Mouse (Mus musculus) lung, embryonic 14.5 days (tissue): ENCODE results near the gene Olfr967. TPM values are rescaled to one million over a fixed set of nuclear protein-coding genes. Genes with fewer than 3 reads are reported as not detected.

Source experiments
- ATAC-seq: fragments of 200-750 bp; cut with Nextera tagmentation; 2 replicates; pipeline ENCODE4 v1.8.0; 2017; ENCODE audit warnings: mild to moderate bottlenecking, moderate TSS enrichment, moderate library complexity; ENCODE audit not compliant: insufficient read depth
- DNase-seq: peaks from one replicate; pipeline ENCODE4 v3.0.0-alpha.2; 2015
- H3K27ac ChIP-seq: fragments of 300-500 bp; sonication (generic); 2 replicates; pipeline ENCODE4 v1.5.1; 2014; ENCODE audit warnings: low read depth, mild to moderate bottlenecking, moderate library complexity
- H3K27me3 ChIP-seq: fragments of 300-500 bp; sonication (generic); 2 replicates; pipeline ENCODE4 v1.6.1; 2014; ENCODE audit warnings: low read length, control low read depth; ENCODE audit not compliant: insufficient read depth
- H3K36me3 ChIP-seq: fragments of 300-500 bp; sonication (generic); 2 replicates; pipeline ENCODE4 v1.6.1; 2014; ENCODE audit warnings: control low read depth; ENCODE audit not compliant: insufficient read depth
- H3K4me1 ChIP-seq: fragments of 300-500 bp; sonication (generic); 2 replicates; pipeline ENCODE4 v1.6.1; 2014; ENCODE audit warnings: antibody characterized with exemption, control low read depth; ENCODE audit not compliant: insufficient read depth
- H3K4me2 ChIP-seq: fragments of 300-500 bp; sonication (generic); 2 replicates; pipeline ENCODE4 v1.6.1; 2014; ENCODE audit warnings: mild to moderate bottlenecking
- H3K4me3 ChIP-seq: fragments of 300-500 bp; sonication (generic); 2 replicates; pipeline ENCODE4 v1.5.1; 2014; ENCODE audit warnings: low read depth, low read length
- H3K9ac ChIP-seq: fragments of 300-500 bp; sonication (generic); 2 replicates; pipeline ENCODE4 v1.6.1; 2014
- H3K9me3 ChIP-seq: fragments of 300-500 bp; sonication (generic); 2 replicates; pipeline ENCODE4 v1.6.1; 2016; ENCODE audit warnings: low read depth, low read length, control low read depth
- CTCF ChIP-seq: IDR thresholded peaks from 2 replicates; pipeline ENCODE4 v1.5.1; 2016; ENCODE audit warnings: antibody characterized with exemption, low read depth
- WGBS: fragments of 180-500 bp; shearing (Covaris S2); extraction: QIAGEN DNeasy Blood & Tissue Kit; methylation state at CpG from one replicate; pipeline ENCODE4 v1.1.7; 2014; 5-methylcytosine and 5-hydroxymethylcytosine counted together
- polyA plus RNA-seq: library from polyadenylated mRNA; unstranded; fragments of >200 nt; fragmentation: Nextera tagmentation; extraction: Ambion mirVana; gene quantifications from 2 replicates; pipeline ENCODE4 v1.2.1, GENCODE M21; 2014

Olfr967 gene
- polyA plus RNA-seq, 1 experiment from 2014 or later = not detected

DNA sequence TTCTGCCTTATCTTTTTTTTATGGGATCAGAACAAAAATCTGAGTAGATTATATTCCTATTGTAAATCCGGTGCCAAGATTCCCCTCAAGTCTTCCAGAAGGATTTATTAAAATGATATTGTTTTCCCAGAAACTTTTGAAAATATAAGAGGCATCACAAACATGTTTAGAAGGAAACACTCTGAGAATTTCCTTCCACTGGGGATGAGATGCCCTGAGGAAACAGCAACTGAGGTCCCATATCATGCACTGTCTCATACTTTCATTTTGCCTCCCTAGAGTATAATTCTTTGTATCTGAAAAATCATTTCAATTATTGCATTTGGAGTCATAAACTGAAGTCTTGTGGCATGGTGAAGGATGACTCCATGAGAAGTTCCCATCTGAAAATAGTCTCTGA is 37.1 kb downstream of the Olfr967 start, which contains the start of gene Olfr968:
TSS of gene Olfr968 (minus strand) at position 101 of the 400 bp plus-strand sequence.
- WGBS = 78% methylated on average over 1 of the region's 1 CpGs
- H3K4me3 ChIP-seq = no peak within 1 kb of the TSS
- no peaks in the 10 kb centered on the region for H3K4me1 ChIP-seq
- H3K27ac ChIP-seq = no peak within 1 kb of the TSS
- no peak within 1 kb of the TSS for H3K9ac ChIP-seq
- no peak for TF ChIP-seq CTCF
- no peaks in the 10 kb centered on the region for H3K27me3 ChIP-seq
- no peak within 1 kb of the TSS for H3K4me2 ChIP-seq
- ATAC-seq (no peak), DNase-seq (no peak)
- H3K36me3 ChIP-seq = no peaks in the 10 kb centered on the region
- H3K9me3 ChIP-seq = no peaks in the 10 kb centered on the region

DNA sequence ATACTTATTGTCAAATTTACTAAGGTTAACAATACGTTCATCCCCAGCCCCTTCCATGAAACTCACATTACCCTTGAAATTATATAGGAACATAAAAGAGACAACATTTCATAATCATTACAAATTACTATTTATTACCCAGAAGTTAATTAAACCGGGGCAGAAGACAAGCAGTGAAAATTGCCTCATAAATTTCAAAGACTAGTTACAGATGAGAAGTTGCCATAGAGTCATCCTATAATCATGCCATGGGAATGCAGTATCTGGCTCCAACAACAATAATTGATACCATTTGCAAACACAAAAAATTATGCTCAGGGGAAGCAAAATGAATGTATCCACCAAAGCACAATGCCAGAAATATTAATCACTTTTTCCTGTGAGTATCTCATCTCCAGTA is 44.5 kb downstream of the Olfr967 start, which contains the start of gene Olfr969:
TSS of gene Olfr969 (plus strand) at position 388 of the 400 bp plus-strand sequence.
- Histone ChIP-seq H3K27ac (no peak within 1 kb of the TSS), H3K36me3 (no peaks in the 10 kb centered on the region), H3K4me3 (no peak within 1 kb of the TSS), H3K4me1 (no peaks in the 10 kb centered on the region), H3K9me3 (no peaks in the 10 kb centered on the region), H3K27me3 (no peaks in the 10 kb centered on the region), H3K4me2 (no peak within 1 kb of the TSS), H3K9ac (no peak within 1 kb of the TSS)
- TF ChIP-seq CTCF = no peak
- no peak for ATAC-seq
- DNase-seq = no peak
- WGBS = 65% methylated on average over 2 of the region's 2 CpGs

Other genes starting within 250 kb of the Olfr967 start
- gene Olfr957, start 230.4 kb upstream of the Olfr967 start, polyA plus RNA-seq = not detected in 2 replicates
- not detected in 2 replicates for gene Olfr958, start 192.2 kb upstream of the Olfr967 start, polyA plus RNA-seq
- gene Olfr959, start 170.7 kb upstream of the Olfr967 start, polyA plus RNA-seq = not detected in 2 replicates
- gene AW551984, start 141.8 kb upstream of the Olfr967 start, polyA plus RNA-seq = 10.4 and 11.7 TPM in 2 replicates
- gene Olfr148, start 135.6 kb upstream of the Olfr967 start, polyA plus RNA-seq = not detected in 2 replicates
- gene Olfr960, start 124.9 kb upstream of the Olfr967 start, polyA plus RNA-seq = not detected in 2 replicates
- gene Olfr961, start 101.2 kb upstream of the Olfr967 start, polyA plus RNA-seq = not detected in 2 replicates
- not detected in 2 replicates for gene Olfr963, start 79.0 kb upstream of the Olfr967 start, polyA plus RNA-seq
- gene Olfr149, start 39.1 kb upstream of the Olfr967 start, polyA plus RNA-seq = not detected in 2 replicates
- gene Olfr965, start 34.9 kb upstream of the Olfr967 start, polyA plus RNA-seq = not detected in 2 replicates
- gene Olfr150, start 15.3 kb upstream of the Olfr967 start, polyA plus RNA-seq = not detected in 2 replicates
- not detected in 2 replicates for gene Olfr968, start 37.0 kb downstream of the Olfr967 start, polyA plus RNA-seq
- gene Olfr969, start 44.7 kb downstream of the Olfr967 start, polyA plus RNA-seq = not detected in 2 replicates
- gene Olfr970, start 62.6 kb downstream of the Olfr967 start, polyA plus RNA-seq = not detected in 2 replicates
- not detected in 2 replicates for gene Olfr971, start 90.6 kb downstream of the Olfr967 start, polyA plus RNA-seq
- gene Olfr972, start 120.2 kb downstream of the Olfr967 start, polyA plus RNA-seq = not detected in 2 replicates
- not detected in 2 replicates for gene Olfr229, start 161.1 kb downstream of the Olfr967 start, polyA plus RNA-seq
- not detected in 2 replicates for gene Olfr974, start 191.3 kb downstream of the Olfr967 start, polyA plus RNA-seq
- not detected in 2 replicates for gene Olfr975, start 205.8 kb downstream of the Olfr967 start, polyA plus RNA-seq
- not detected in 2 replicates for gene Olfr976, start 214.9 kb downstream of the Olfr967 start, polyA plus RNA-seq
- not detected in 2 replicates for gene Olfr978, start 245.9 kb downstream of the Olfr967 start, polyA plus RNA-seq